Mouse (Mus musculus): ENCODE results near the gene Kif26a. TPM values are rescaled to one million over a fixed set of nuclear protein-coding genes. Genes with fewer than 3 reads are reported as not detected.

The Kif26a gene
- polyA plus RNA-seq, 1 experiment from 2014 or later: 2.2 TPM

DNA sequence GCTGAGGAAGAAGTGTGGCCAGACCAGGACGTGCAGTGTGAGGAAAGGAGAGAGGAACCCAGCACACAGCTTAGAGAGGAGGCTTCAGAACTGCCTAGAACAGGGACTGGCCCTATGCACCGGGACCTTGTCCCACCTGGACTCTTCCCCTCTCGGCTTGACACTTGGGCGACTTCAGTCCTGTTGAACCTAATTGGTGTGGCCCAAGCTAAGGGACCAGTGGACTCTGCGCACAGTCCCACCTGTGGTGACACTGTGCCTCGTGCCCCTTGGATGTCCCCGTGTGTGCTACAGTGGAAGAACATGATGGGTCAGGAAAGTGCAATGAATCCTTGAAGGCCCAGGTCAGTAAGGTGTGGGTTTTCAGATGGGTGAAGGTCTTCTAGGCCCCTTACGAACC is 38.3 kb upstream of the Kif26a start:
- H3K9me3 ChIP-seq (ENCODE audit: low read depth, low read length): no peaks in the 10 kb centered on the region
- no peak for DNase-seq
- ATAC-seq (ENCODE audit: insufficient read depth): no peak
- no peaks in the 10 kb centered on the region for H3K27me3 ChIP-seq (ENCODE audit: insufficient read depth, low read length)
- H3K36me3 ChIP-seq (ENCODE audit: insufficient read depth): no peaks in the 10 kb centered on the region
- WGBS: 92% methylated on average over 8 of the region's 8 CpGs
- no peak overlapping the region; the same call in 1 of the 2 replicates for H3K4me2 ChIP-seq
- no peak overlapping the region for H3K27ac ChIP-seq (ENCODE audit: low read depth)
- TF ChIP-seq CTCF (IDR thresholded peaks at IDR 0.05; ENCODE audit: low read depth): no peak
- H3K4me1 ChIP-seq (ENCODE audit: insufficient read depth): no peaks in the 10 kb centered on the region
- no peak overlapping the region for H3K9ac ChIP-seq
- no peak overlapping the region for H3K4me3 ChIP-seq (ENCODE audit: low read depth, low read length)

DNA sequence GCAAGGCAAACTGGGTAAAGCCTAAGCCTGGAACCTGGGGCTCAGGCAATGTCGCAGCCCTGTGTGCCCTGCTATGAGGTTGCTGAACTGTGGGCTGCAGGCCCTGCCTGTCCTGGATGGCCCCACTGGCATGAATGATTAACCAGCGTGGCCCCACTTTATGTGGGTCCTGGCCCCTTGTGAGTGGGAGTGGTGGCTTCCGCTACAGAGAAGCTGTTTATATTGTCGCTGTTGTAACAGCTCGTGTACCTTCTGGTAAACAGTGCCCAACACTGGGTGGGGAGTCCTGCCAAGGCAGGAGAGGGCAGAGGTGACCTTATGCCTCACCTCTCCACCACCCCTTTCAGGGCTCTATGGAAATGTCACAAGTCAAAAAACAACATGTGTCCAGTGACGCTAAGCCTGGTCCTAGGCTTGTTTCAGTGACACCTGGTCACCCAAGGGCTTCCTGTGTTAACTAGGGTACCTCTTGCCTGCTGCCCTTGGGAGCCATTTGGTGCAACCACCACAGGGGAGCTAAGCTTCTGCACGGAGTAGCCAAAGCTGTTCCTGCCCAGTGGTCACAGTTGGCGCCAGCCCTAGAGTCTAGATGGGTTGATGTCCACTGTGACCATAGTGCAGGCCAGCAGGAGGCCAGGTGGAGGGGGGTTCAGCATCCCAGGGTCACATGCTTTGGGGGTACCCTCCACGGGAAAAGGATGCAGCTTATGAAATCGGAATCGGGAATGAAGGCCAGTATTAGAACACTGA is 37.1 kb upstream of the Kif26a start:
- H3K9ac ChIP-seq: no peak overlapping the region

DNA sequence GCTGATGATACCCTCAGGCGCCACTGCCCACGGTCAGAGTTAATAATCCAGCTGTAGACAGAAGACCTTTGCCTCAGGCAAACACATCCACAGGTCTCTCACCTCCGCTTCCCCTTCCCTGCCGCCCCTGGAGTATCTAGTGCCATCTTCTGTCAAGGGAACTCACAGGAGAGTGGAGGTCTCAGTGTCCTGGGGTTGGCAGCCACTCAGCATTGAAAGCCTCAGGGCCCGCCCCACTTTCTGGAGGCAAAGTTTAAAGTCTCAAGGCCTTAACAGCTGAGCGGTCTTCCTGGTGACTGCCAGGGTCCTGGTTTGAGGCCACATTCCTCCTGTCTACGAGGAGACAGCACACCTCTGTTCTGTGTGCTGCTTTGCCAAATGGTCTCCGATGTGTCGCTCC is 36.3 kb upstream of the Kif26a start:
- H3K27ac ChIP-seq (ENCODE audit: low read depth): no peak overlapping the region
- 69% methylated on average over 9 of the region's 9 CpGs for WGBS
- TF ChIP-seq CTCF (IDR thresholded peaks at IDR 0.05; ENCODE audit: low read depth): no peak
- H3K9ac ChIP-seq: no peak overlapping the region
- no peak overlapping the region for H3K4me2 ChIP-seq
- no peak overlapping the region for H3K4me3 ChIP-seq (ENCODE audit: low read depth, low read length)
- H3K36me3 ChIP-seq (ENCODE audit: insufficient read depth): no peaks in the 10 kb centered on the region
- H3K9me3 ChIP-seq (ENCODE audit: low read depth, low read length): no peaks in the 10 kb centered on the region
- H3K4me1 ChIP-seq (ENCODE audit: insufficient read depth): no peaks in the 10 kb centered on the region
- DNase-seq: no peak
- no peak for ATAC-seq (ENCODE audit: insufficient read depth)
- H3K27me3 ChIP-seq (ENCODE audit: insufficient read depth, low read length): no peaks in the 10 kb centered on the region

More for the DNA sequence above, 37.1 kb upstream of the Kif26a start:
- TF ChIP-seq CTCF (IDR thresholded peaks at IDR 0.05; ENCODE audit: low read depth): no peak
- Histone ChIP-seq H3K27me3 (ENCODE audit: insufficient read depth, low read length) (no peaks in the 10 kb centered on the region), H3K36me3 (ENCODE audit: insufficient read depth) (no peaks in the 10 kb centered on the region), H3K9me3 (ENCODE audit: low read depth, low read length) (no peaks in the 10 kb centered on the region), H3K4me3 (ENCODE audit: low read depth, low read length) (no peak overlapping the region), H3K4me2 (no peak overlapping the region), H3K4me1 (ENCODE audit: insufficient read depth) (no peaks in the 10 kb centered on the region), H3K27ac (ENCODE audit: low read depth) (no peak overlapping the region)
- no peak for DNase-seq
- WGBS: 74% methylated on average over 11 of the region's 11 CpGs
- no peak for ATAC-seq (ENCODE audit: insufficient read depth)

DNA sequence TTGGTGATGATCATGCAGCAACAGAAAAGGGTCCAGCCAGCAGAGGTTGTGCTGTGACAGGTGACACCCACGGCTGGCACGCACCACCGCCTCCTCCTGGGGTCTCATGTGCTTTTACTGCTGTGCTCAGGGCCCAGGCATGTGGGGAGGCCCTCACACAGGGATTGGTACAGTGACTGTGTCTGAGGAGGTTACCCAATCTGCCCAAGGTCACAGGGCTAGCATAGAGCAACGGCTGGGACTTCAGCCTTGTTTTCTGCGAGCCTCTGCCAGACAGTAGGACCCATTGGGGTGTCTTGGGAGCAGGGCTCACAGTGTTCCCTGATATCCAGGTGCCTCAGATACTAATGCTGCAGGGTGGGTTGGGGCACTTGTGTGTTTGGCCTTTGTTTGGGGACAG is 34.7 kb upstream of the Kif26a start:
- ATAC-seq (ENCODE audit: insufficient read depth): no peak

DNA sequence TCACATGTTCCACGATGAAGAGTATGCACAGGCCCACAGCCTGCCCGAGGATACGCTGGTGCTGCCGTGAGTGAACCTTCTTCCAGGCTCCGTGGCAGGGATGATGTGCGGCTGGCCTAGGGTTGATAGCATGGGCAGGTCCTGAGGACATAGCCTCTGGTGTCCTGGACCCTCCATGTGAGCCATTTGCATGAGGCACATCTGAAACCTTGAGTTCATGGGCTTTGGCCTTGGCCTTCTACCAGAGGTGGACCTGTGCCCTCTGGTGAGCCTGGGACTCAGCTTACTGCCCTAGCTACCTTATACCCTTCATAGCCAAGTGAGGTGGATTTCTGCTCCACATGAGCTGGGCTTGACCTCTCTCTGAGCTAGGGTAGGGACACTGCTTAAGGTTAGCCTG is 33.8 kb upstream of the Kif26a start:
- H3K9ac ChIP-seq: no peak overlapping the region
- 92% methylated on average over 6 of the region's 6 CpGs for WGBS
- TF ChIP-seq CTCF (IDR thresholded peaks at IDR 0.05; ENCODE audit: low read depth): no peak
- H3K36me3 ChIP-seq (ENCODE audit: insufficient read depth): no peaks in the 10 kb centered on the region
- no peak overlapping the region for H3K27ac ChIP-seq (ENCODE audit: low read depth)
- H3K4me3 ChIP-seq (ENCODE audit: low read depth, low read length): no peak overlapping the region
- ATAC-seq (ENCODE audit: insufficient read depth) (no peak), DNase-seq (no peak)
- no peaks in the 10 kb centered on the region for H3K27me3 ChIP-seq (ENCODE audit: insufficient read depth, low read length)
- no peaks in the 10 kb centered on the region for H3K9me3 ChIP-seq (ENCODE audit: low read depth, low read length)
- H3K4me2 ChIP-seq: no peak overlapping the region
- H3K4me1 ChIP-seq (ENCODE audit: insufficient read depth): no peaks in the 10 kb centered on the region

More for the DNA sequence above, 34.7 kb upstream of the Kif26a start:
- no peaks in the 10 kb centered on the region for H3K4me1 ChIP-seq (ENCODE audit: insufficient read depth)
- no peaks in the 10 kb centered on the region for H3K36me3 ChIP-seq (ENCODE audit: insufficient read depth)
- WGBS: 80% methylated on average over 5 of the region's 5 CpGs
- TF ChIP-seq CTCF (IDR thresholded peaks at IDR 0.05; ENCODE audit: low read depth): no peak
- H3K4me2 ChIP-seq: no peak overlapping the region
- no peak overlapping the region for H3K9ac ChIP-seq
- no peaks in the 10 kb centered on the region for H3K9me3 ChIP-seq (ENCODE audit: low read depth, low read length)
- H3K4me3 ChIP-seq (ENCODE audit: low read depth, low read length): no peak overlapping the region
- H3K27me3 ChIP-seq (ENCODE audit: insufficient read depth, low read length): no peaks in the 10 kb centered on the region
- DNase-seq: no peak
- H3K27ac ChIP-seq (ENCODE audit: low read depth): no peak overlapping the region

DNA sequence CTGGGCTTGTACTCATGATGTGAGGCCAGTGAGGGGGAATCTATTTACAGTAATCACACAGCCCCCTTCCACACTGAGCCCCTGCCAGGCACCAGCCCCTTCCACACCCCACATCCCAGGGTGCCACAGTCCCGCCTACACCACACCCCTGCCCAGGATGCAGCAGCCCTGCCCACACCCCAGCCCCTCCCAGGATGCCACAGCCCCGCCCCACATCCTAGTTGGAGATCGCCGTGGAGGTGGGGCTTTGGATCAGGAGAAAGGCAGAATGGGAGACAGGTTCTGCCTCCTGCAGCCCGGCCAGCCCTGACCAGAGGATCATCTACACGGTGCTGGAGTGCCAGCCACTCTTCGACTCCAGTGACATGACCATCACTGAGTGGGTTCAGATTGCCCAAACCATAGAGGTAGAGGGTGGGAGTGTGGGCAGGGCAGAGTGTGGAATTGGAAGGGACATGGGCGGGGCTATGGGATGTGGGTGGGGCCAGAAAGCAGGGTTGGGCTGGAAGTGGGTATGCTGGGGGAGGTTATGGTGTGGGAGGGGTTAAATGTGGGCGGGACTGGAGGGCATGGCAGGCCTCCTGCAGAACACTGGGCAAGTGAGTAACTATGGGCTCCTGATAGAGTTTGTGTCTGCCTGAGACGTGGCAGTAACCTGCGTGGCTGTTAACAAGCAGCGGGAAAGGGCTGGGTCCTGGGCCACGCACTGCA is 33.2 kb upstream of the Kif26a start:
- ATAC-seq (ENCODE audit: insufficient read depth): peak; percentile 48; the same call in 1 of the 2 replicates

DNA sequence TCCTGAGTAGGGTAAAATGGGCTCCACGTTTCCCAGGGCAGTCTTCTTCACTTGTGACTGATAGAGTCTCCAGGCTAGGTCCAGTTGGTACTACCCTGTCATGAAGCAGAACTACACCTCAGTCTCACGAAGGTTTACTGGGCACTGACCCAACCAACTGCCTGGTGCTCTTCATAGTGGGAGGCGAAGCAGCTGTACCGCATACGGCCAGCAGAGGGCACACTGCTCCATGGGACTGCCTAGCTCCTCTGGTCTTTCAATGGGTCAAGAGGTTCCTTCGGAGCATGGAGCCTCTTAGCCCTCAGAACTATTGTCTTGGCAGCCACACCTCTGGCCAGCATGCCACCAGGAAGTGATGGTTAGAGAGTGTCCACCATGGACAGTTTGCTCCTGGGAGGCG is 32.3 kb upstream of the Kif26a start:
- peak; percentile 99 for TF ChIP-seq CTCF (IDR thresholded peaks at IDR 0.05; ENCODE audit: low read depth)
- Histone ChIP-seq H3K9me3 (ENCODE audit: low read depth, low read length) (no peaks in the 10 kb centered on the region), H3K27ac (ENCODE audit: low read depth) (no peak overlapping the region), H3K9ac (no peak overlapping the region), H3K4me1 (ENCODE audit: insufficient read depth) (no peaks in the 10 kb centered on the region), H3K36me3 (ENCODE audit: insufficient read depth) (no peaks in the 10 kb centered on the region), H3K4me3 (ENCODE audit: low read depth, low read length) (no peak overlapping the region), H3K4me2 (no peak overlapping the region), H3K27me3 (ENCODE audit: insufficient read depth, low read length) (no peaks in the 10 kb centered on the region)
- ATAC-seq (ENCODE audit: insufficient read depth) (peak; percentile 66), DNase-seq (peak; percentile 92)
- WGBS: 13% methylated on average over 7 of the region's 7 CpGs

More for the DNA sequence above, 33.2 kb upstream of the Kif26a start:
- H3K27ac ChIP-seq (ENCODE audit: low read depth): no peak overlapping the region
- DNase-seq: no peak
- 16% methylated on average over 13 of the region's 13 CpGs for WGBS
- no peaks in the 10 kb centered on the region for H3K4me1 ChIP-seq (ENCODE audit: insufficient read depth)
- TF ChIP-seq CTCF (IDR thresholded peaks at IDR 0.05; ENCODE audit: low read depth): no peak
- no peak overlapping the region for H3K4me2 ChIP-seq
- H3K36me3 ChIP-seq (ENCODE audit: insufficient read depth): no peaks in the 10 kb centered on the region
- H3K9ac ChIP-seq: no peak overlapping the region
- no peaks in the 10 kb centered on the region for H3K9me3 ChIP-seq (ENCODE audit: low read depth, low read length)
- H3K27me3 ChIP-seq (ENCODE audit: insufficient read depth, low read length): no peaks in the 10 kb centered on the region
- no peak overlapping the region for H3K4me3 ChIP-seq (ENCODE audit: low read depth, low read length)
